Mouse (Mus musculus) hindbrain, embryonic 16.5 days (tissue): ENCODE data around the gene Rnf151. TPM values are rescaled to one million over a fixed set of nuclear protein-coding genes. Genes with fewer than 3 reads are reported as not detected.

ENCODE experiments used
- ATAC-seq: fragments of 200-750 bp; cut with Nextera tagmentation; 2 replicates; pipeline ENCODE4 v1.8.0; 2017; ENCODE audit warnings: moderate TSS enrichment, moderate library complexity
- H3K27ac ChIP-seq: fragments of 300-500 bp; sonication (generic); 2 replicates; pipeline ENCODE4 v1.5.1; 2014; ENCODE audit warnings: low read depth, mild to moderate bottlenecking, control low read depth, low read length, moderate library complexity
- H3K27me3 ChIP-seq: fragments of 300-500 bp; sonication (generic); replicated peaks from 2 replicates; pipeline ENCODE4 v1.6.1; 2014; ENCODE audit warnings: low read length; ENCODE audit not compliant: control insufficient read depth, insufficient read depth
- H3K36me3 ChIP-seq: fragments of 300-500 bp; sonication (generic); 2 replicates; pipeline ENCODE4 v1.6.1; 2014; ENCODE audit warnings: mild to moderate bottlenecking, low read length, moderate library complexity, mixed read lengths; ENCODE audit not compliant: control insufficient read depth, insufficient read depth
- H3K4me1 ChIP-seq: fragments of 300-500 bp; sonication (generic); 2 replicates; pipeline ENCODE4 v1.6.1; 2014; ENCODE audit warnings: low read depth, low read length; ENCODE audit not compliant: control insufficient read depth, insufficient read depth
- H3K4me2 ChIP-seq: fragments of 300-500 bp; sonication (generic); 2 replicates; pipeline ENCODE4 v1.6.1; 2014; ENCODE audit warnings: mild to moderate bottlenecking, low read length, control low read depth, moderate library complexity
- H3K4me3 ChIP-seq: fragments of 300-500 bp; sonication (generic); 2 replicates; pipeline ENCODE4 v1.5.1; 2014; ENCODE audit warnings: mild to moderate bottlenecking, low read length, control low read depth, moderate library complexity
- H3K9ac ChIP-seq: fragments of 300-500 bp; sonication (generic); 2 replicates; pipeline ENCODE4 v1.6.1; 2014; ENCODE audit warnings: low read depth, mild to moderate bottlenecking, control low read depth, low read length, moderate library complexity
- H3K9me3 ChIP-seq: fragments of 300-500 bp; sonication (generic); 2 replicates; pipeline ENCODE4 v1.6.1; 2014; ENCODE audit warnings: mild to moderate bottlenecking, low read length, moderate library complexity; ENCODE audit not compliant: control insufficient read depth
- WGBS: fragments of 180-500 bp; shearing (Covaris S2); extraction: QIAGEN DNeasy Blood & Tissue Kit; methylation state at CpG from one replicate; pipeline ENCODE4 v1.1.7; 2014; 5-methylcytosine and 5-hydroxymethylcytosine counted together
- polyA plus RNA-seq: library from polyadenylated mRNA; unstranded; fragments of >200 nt; fragmentation: Nextera tagmentation; extraction: Ambion mirVana; gene quantifications from 2 replicates; pipeline ENCODE4 v1.2.1, GENCODE M21; 2015

Rnf151 gene
- polyA plus RNA-seq, 1 experiment from 2014 or later = not detected

DNA sequence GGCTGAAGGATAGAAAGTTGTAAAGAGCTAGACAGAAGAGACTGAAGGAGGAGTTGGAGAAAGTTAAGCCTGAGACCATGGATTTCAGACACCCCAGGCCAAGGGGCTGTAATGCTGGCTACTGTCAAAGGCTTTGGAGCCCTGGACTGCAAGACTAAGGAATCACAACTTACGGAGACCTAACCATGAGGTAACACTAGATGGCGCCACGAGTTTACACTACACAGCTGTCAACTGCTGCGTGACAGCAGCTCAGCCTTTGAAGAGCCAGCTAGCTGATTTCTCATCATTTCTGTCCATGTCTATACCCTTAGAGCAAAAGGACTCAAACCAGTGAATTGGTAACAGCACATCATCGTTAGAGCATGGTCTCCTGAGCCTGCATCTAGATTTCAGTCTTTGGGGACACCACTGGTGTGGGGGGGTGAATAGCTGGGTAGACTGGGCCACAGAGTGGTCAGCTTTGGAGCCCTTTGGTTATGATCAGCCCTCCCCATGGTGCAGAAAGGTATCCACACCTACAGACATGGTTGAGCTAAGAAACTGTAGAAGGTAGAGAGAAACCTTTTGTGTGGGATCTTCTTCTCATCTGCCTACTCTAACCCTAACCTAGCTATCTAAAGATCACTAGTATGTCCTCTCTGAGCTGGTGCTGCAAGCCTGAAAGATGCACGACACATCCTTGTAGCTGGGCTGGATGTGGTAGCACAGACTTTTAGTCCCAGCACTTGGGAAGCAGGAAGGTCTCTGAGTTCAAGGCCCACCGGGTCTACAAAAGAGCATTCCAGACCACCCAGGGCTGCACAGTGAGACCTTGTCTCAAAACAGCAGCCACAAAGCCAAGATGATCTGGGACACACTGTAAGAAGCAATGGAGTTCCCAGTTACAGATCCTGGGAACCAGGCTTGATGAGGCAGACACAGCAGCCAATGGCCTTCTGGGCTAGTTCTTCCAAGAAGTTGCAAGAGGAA lies 27.9 kb upstream of the Rnf151 start:
- Histone ChIP-seq H3K9ac (peak overlapping the region; percentile 18; the same call in 1 of the 2 replicates), H3K27me3 (peaks cover 19% of the 10 kb centered on the region), H3K27ac (no peak overlapping the region), H3K4me2 (no peak overlapping the region), H3K4me3 (no peak overlapping the region), H3K36me3 (no peaks in the 10 kb centered on the region), H3K4me1 (no peaks in the 10 kb centered on the region), H3K9me3 (no peaks in the 10 kb centered on the region)
- peak; percentile 89 for ATAC-seq
- 22% methylated on average over 7 of the region's 7 CpGs for WGBS

GRCm38 (mm10) chr17:24744381-24744780 lies 26.5 kb upstream of the Rnf151 start:
- Histone ChIP-seq H3K4me1 (no peaks in the 10 kb centered on the region), H3K4me3 (no peak overlapping the region), H3K36me3 (no peaks in the 10 kb centered on the region), H3K9me3 (no peaks in the 10 kb centered on the region), H3K27me3 (peaks cover 7% of the 10 kb centered on the region), H3K27ac (no peak overlapping the region), H3K9ac (no peak overlapping the region), H3K4me2 (no peak overlapping the region)
- 80% methylated on average over 3 of the region's 3 CpGs for WGBS
- ATAC-seq = no peak

DNA sequence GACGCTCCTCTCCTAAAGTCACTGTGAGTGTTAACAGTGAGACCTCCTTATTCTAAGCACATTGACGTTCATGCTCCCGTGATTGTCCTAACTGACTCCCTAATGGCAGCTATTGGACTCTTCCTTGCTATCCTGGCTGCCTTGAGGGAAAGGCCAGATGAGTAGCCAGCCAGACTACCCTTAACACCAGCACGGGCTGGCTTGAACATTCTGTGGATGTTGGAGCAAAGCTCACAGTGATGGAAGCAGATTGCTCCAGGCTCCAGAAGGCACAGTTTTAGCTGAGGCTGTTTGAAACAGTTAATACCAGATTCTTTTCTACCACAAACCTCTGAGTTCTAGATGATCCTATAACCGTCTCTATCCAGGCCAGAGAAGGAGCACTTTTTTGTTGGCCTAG lies 26.0 kb upstream of the Rnf151 start:
- Histone ChIP-seq H3K4me3 (no peak overlapping the region), H3K27me3 (peaks cover 3% of the 10 kb centered on the region), H3K9me3 (no peaks in the 10 kb centered on the region), H3K27ac (no peak overlapping the region), H3K4me1 (no peaks in the 10 kb centered on the region), H3K36me3 (no peaks in the 10 kb centered on the region), H3K9ac (no peak overlapping the region), H3K4me2 (no peak overlapping the region)
- no peak for ATAC-seq
- 76% methylated on average over 5 of the region's 5 CpGs for WGBS

DNA sequence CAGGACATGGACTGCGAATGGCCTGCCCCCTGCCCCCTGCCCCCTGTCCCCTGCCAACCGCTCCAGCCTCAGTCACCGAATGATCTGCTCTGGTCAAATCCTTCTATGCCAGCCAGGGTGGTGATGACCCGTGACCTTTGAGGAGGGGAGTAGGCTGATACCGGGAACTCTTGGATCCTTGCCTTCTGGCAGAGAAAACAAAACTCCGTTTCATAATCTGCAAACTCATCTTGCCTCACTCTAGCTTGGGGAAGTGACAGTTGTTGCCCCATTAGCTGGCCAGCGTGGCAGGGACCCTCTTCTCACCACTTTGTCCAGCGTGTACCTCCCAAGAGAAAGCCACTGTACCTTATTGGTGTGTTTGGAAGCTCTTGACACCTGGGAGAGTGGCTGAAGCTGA lies 24.4 kb upstream of the Rnf151 start:
- H3K4me1 ChIP-seq = peaks cover 4% of the 10 kb centered on the region
- H3K27ac ChIP-seq = no peak overlapping the region
- H3K4me2 ChIP-seq = no peak overlapping the region
- WGBS = 78% methylated on average over 8 of the region's 8 CpGs
- no peak for ATAC-seq
- no peak overlapping the region for H3K4me3 ChIP-seq
- H3K36me3 ChIP-seq = no peaks in the 10 kb centered on the region
- no peaks in the 10 kb centered on the region for H3K9me3 ChIP-seq
- no peak overlapping the region for H3K9ac ChIP-seq
- peaks cover 2% of the 10 kb centered on the region; the same call in 1 of the 2 replicates for H3K27me3 ChIP-seq

GRCm38 (mm10) chr17:24739926-24740325 lies 22.1 kb upstream of the Rnf151 start:
- H3K4me2 ChIP-seq = no peak overlapping the region
- H3K9ac ChIP-seq = no peak overlapping the region
- H3K9me3 ChIP-seq = no peaks in the 10 kb centered on the region
- H3K4me1 ChIP-seq = peaks cover 15% of the 10 kb centered on the region
- 87% methylated on average over 8 of the region's 8 CpGs for WGBS
- H3K27me3 ChIP-seq = no peaks in the 10 kb centered on the region
- no peak overlapping the region for H3K27ac ChIP-seq
- H3K4me3 ChIP-seq = no peak overlapping the region
- ATAC-seq = no peak
- no peaks in the 10 kb centered on the region for H3K36me3 ChIP-seq

GRCm38 (mm10) chr17:24738238-24738637 lies 20.4 kb upstream of the Rnf151 start:
- Histone ChIP-seq H3K9me3 (no peaks in the 10 kb centered on the region), H3K36me3 (no peaks in the 10 kb centered on the region), H3K4me2 (no peak overlapping the region), H3K27me3 (peaks cover 2% of the 10 kb centered on the region; the same call in 1 of the 2 replicates), H3K9ac (no peak overlapping the region), H3K27ac (no peak overlapping the region), H3K4me3 (no peak overlapping the region), H3K4me1 (peaks cover 15% of the 10 kb centered on the region)
- WGBS = 85% methylated on average over 4 of the region's 4 CpGs
- ATAC-seq = no peak

- Histone ChIP-seq H3K4me3 (peak overlapping the region; percentile 55), H3K9ac (peak overlapping the region; percentile 71), H3K9me3 (no peaks in the 10 kb centered on the region), H3K36me3 (no peaks in the 10 kb centered on the region), H3K4me1 (peaks cover 15% of the 10 kb centered on the region), H3K27me3 (peaks cover 2% of the 10 kb centered on the region; the same call in 1 of the 2 replicates), H3K4me2 (peak overlapping the region; percentile 94), H3K27ac (no peak overlapping the region)
- WGBS = 24% methylated on average over 8 of the region's 8 CpGs
- ATAC-seq = no peak
Measured at GRCm38 (mm10) chr17:24737135-24737810, 19.4 kb upstream of the Rnf151 start.

- ATAC-seq = peak; percentile 97
- Histone ChIP-seq H3K27me3 (peaks cover 2% of the 10 kb centered on the region; the same call in 1 of the 2 replicates), H3K4me1 (peaks cover 15% of the 10 kb centered on the region), H3K36me3 (no peaks in the 10 kb centered on the region), H3K9me3 (no peaks in the 10 kb centered on the region), H3K4me3 (peak within 1 kb of the TSS; percentile 55), H3K9ac (peak within 1 kb of the TSS; percentile 71), H3K4me2 (peak within 1 kb of the TSS; percentile 94), H3K27ac (peak within 1 kb of the TSS; percentile 54)
- WGBS = 1% methylated on average over 29 of the region's 29 CpGs
Measured at GRCm38 (mm10) chr17:24736330-24737051, 18.6 kb upstream of the Rnf151 start, which contains the start of gene Msrb1. Gene Msrb1, plus strand, starts transcription at chr17:24736642.
